Mouse (Mus musculus): ENCODE measurements around the gene Ubald2.
A peak's percentile ranks its signal among the peaks of the same experiment; 100 is the strongest.
"Not testable (repeated sequence)": the region's sequence is repeated elsewhere in the genome, so short reads cannot be mapped to it uniquely, and the experiment has no call there.

Gene Ubald2

DNA sequence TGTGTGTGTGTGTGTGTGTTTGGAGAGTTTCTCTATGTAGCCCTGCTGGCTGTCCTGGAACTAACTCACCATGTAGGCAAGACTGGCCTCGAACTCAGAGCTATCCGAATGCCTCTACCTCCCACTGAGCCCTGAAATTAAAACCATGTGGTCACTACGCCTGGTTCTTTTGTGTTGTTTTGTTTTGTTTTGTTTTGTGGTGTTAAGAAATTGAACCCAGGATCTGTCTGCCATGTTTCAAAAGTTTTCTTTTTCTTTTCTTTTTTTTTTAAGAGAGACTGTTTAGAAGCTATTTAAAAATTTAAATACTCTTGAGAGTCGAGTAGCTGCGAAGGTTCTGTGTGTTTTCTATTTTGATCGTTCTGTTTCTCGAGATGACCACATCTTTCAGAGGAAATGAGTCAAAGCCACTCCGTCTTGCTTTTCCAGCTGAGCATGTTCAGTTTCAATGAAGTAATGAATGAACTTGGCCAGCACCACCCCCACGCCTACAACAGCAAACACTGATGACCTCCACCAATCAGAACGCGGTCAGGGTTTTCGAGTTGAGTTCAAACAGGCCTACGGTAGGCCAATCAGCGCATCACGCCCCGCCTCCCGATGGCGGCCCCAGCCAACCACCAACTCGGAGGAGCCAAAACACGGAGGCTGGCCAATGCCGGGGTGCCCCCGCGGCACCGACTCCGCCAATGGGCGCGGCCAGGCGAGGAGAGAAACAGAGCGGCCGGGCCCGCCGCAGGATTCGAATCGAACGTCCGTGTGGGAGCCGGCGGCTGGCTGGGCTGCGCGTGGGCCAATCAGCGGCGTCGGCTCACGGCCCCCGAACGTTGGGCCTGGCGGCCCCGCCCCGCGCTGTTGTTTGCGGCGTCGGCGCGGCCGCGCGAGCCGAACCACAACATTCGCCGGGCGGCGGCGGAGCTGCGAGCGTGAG lies at the start of gene Ubald2:
Ubald2 (plus strand) TSS at position 739 of the 931 bp plus-strand sequence.
- DNase-seq (ENCODE audit: low spot score in 2 of 2): peak; percentile 99

DNA sequence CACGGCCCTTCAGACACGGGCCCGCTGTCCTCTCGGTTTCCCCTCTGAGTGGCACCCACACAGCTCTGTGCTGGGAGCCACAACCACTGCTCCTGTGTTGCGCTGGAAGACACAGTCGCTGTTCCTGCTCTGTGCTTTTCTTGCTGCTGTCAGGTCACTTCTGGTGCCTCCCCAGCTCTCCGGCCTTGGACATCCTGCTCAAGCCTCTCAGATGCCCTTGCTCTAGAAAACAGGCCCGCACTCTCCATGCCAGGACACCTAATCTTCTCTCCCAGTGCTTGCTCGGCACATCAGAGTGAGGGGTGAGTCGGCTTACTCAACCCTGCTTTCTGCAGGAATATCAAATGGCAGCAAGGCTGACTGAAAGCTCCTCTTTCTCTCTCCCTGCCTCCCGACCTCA lies 49.7 kb upstream of the Ubald2 start:
- no peak for DNase-seq (ENCODE audit: low spot score in 2 of 2)

DNA sequence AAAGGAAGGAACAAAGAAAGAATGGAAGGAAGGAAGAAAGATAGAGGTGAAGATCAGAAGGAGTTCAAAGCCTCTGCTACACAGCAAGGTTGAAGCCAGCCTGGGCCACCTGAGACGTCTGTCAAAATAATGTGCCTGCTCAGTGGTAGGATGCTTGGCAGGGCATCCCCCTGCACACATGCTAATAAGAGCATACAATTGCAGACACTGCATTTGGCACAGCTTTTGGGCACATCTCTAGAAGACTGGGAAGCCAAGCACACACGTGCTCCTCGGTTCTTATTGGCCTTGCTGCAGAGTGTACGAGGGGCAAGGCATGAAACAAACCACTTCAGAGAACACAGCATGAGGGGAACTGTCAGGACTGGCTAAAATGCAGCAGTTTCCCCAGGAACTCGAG lies 47.9 kb upstream of the Ubald2 start:
- no peak for DNase-seq (ENCODE audit: low spot score in 2 of 2)

- no peak for DNase-seq (ENCODE audit: low spot score in 2 of 2)
Measured at GRCm38 (mm10) chr11:116387086-116388071, 46.5 kb upstream of the Ubald2 start.

DNA sequence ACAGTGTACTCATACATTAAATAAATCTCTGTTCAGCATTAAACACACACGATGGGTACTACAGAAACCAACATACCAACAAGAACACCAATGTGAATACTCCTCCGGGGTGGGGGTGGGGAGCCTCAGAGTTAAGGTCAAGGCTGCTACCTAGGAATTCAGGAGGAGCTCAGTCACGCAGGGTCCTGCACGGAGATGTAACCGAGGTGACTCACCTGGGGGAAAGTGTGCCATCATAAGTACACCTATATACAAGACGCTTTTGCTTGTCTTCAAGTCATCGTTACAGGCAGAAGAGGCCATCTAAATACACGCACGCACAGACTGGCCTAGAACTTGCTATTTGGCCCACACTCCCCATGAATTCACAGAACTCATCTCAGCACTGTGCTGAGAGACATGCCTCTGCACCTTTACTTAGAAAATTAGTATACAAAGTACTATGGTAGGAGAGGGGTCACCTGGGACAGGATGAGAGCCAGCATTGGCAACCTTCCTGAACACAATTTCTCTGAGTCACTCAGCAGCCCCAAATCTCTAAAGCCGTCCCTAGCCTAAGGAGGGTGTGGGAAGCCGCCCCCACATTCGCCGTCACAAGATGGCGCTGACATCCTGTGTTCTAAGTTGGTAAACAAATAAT lies 44.9 kb upstream of the Ubald2 start:
- peak in 1 of 2 experiments; percentile 43 for DNase-seq (ENCODE audit: low spot score in 2 of 2)

GRCm38 (mm10) chr11:116394769-116395168 lies 39.1 kb upstream of the Ubald2 start:
- no peak for DNase-seq (ENCODE audit: low spot score in 2 of 2)

GRCm38 (mm10) chr11:116396276-116396933 lies 37.5 kb upstream of the Ubald2 start:
- DNase-seq (ENCODE audit: low spot score in 2 of 2): no peak

GRCm38 (mm10) chr11:116396934-116397330 lies 37.0 kb upstream of the Ubald2 start:
- no peak for DNase-seq (ENCODE audit: low spot score in 2 of 2)

DNA sequence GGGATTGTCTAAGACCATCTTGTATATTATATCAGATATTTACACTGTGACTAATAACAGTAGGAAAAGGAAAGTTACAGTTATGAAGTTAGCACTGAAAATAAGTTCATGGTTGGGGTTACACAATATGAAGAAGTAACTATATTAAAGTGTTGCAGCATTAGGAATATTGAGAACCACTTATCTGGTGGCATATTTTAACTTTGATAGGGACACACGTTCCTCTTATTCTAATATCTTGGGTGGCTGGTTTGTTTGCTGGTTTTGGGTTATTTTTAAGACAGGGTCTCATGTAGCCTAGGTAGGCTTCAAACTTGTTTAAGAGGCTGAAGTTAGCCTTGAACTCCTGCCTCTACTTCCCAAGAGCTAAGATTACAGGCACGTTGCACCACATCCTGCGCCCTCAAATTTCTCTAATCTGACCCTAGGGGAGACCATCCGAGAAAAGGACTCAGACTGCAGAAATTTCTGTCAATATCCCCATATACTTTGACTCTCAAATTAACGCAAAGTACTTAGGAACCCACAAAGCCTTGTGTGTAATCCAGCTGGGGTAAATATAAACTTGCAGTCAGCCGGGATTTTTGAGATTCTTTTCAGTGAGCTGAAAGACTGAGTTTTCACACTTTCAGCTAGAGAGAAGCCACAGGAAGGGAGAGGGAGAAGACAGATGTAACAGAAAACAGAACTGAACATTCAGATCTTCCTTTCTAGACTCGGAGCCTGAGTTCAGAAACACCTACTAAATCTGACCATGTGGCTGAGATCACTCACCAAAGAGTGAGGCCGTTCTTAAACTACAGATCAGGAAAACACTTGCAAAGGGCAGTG lies 36.2 kb upstream of the Ubald2 start:
- DNase-seq (ENCODE audit: low spot score in 2 of 2): no peak

GRCm38 (mm10) chr11:116398348-116398677 lies 35.6 kb upstream of the Ubald2 start:
- DNase-seq (ENCODE audit: low spot score in 2 of 2): no peak

DNA sequence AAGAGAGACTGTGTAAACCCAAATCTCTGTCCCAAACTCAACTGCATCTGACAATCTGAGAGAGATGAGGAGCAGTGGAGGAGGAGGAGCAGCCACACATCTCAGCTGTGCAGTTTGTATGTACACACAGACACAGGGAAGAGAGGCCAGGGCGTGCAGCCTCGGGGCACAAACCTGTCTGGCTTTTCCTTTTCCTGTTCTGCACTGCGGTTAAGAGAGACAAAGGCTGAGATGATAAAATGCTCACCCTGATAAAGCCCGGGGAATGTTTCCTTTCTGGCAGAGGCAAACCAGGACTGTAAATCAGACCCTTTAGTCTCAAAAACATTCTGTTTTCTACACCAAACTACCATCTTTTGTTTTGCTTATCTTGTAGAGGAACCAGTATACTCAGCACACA lies 33.3 kb upstream of the Ubald2 start:
- DNase-seq (ENCODE audit: low spot score in 2 of 2): no peak

GRCm38 (mm10) chr11:116405601-116406000 lies 28.3 kb upstream of the Ubald2 start:
- no peak for DNase-seq (ENCODE audit: low spot score in 2 of 2)

DNA sequence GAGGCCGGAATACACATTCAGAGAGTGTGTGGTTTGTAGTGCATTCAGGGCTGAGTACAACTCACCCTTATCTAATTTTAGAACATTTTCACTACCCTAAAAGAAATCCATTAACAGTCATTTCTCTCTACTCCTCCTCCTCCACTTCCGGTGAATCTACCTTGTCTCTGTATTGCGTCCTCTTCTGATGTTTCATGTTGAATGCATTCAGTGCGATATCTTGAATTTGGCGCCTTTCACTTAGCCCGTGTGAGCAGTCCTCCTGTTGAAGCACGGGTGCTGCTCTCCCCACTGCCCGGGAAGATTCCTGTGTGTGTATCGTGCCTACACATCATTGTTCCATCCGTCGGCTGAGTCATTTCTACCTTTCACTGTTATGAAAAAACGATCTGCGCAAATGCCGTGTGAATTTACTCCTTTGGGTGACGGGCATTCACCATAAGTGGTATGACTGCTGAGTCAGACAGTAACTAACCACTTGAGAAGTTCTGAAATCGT lies 27.6 kb upstream of the Ubald2 start:
- DNase-seq (ENCODE audit: low spot score in 2 of 2): no peak

DNA sequence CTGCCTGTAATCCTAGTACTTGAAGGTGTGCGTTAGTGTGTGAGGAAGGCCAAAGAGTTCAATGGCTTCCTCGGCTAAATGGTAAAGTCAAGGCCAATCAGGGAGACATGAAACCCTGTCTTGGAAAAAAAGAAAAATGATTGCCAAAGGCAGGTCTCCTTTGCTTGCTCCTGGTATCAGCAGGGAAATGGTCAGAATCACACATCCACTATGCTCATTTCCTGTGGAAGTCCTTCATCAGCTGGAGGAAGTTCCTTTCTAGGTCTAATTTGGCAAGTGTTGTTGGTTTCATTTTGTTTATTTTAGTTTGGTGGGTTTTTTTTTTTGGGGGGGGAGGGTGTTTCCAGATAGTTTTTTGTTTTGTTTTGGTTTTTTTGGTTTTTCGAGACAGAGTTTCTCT lies 24.9 kb upstream of the Ubald2 start:
- DNase-seq (ENCODE audit: low spot score in 2 of 2): no peak

DNA sequence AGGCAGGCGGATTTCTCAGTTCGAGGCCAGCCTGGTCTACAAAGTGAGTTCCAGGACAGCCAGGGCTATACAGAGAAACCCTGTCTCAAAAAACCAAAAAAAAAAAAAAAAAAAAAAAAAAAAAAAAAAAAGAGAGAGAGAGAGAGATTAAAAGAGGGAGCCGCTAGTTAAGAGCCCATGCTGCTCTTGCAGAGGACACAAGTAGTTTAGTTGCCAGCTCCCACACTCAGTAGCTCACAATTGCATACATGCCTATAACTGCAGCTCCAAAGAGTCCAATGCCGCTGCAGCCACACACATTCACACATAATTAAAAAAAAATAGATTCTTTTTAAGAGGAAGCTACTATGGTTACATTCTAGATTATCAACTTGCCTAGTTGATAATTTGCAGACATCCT lies 23.5 kb upstream of the Ubald2 start:
- DNase-seq (ENCODE audit: low spot score in 2 of 2): not testable (repeated sequence)

GRCm38 (mm10) chr11:116411582-116411981 lies 22.3 kb upstream of the Ubald2 start:
- DNase-seq (ENCODE audit: low spot score in 2 of 2): no peak

DNA sequence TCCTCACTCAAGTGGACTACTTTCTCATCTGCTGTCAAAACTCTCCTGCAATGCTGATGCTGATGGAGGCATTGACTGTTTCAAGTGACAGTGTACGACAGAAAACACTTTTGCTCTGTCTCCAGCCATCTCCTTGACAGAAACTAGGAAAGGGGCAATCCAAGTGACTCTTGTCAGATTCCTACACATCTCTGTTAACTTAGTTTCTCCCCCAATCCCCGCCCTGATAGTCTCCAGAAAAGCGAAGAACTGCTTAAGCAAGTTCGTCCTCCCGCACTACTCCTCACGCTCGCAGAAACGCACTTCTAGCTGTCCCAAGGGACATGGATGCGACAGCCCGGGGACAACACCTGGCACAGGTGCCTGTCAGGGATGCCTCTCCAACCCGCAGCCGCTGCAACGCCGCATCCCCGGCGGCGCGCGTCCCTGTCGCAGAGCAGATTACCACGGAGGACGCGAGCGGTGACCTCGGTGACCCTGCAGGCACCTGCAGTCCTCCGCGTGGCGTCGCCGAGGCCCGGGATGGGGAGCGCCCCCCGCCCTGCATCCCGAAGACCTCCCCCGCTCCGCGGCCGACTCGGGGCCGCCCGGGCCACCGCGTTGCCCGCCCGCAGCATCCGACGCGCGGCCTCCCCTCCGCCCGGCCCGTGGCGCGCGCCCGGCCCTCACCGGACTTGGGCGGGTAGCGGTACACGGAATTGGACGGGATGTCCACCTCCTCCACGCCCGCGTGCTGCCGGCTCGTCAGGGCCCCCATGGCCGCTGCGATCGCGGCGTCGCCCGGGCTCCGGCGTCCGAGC lies 21.7 kb upstream of the Ubald2 start:
- peak in 1 of 2 experiments; percentile 78 for DNase-seq (ENCODE audit: low spot score in 2 of 2)

DNA sequence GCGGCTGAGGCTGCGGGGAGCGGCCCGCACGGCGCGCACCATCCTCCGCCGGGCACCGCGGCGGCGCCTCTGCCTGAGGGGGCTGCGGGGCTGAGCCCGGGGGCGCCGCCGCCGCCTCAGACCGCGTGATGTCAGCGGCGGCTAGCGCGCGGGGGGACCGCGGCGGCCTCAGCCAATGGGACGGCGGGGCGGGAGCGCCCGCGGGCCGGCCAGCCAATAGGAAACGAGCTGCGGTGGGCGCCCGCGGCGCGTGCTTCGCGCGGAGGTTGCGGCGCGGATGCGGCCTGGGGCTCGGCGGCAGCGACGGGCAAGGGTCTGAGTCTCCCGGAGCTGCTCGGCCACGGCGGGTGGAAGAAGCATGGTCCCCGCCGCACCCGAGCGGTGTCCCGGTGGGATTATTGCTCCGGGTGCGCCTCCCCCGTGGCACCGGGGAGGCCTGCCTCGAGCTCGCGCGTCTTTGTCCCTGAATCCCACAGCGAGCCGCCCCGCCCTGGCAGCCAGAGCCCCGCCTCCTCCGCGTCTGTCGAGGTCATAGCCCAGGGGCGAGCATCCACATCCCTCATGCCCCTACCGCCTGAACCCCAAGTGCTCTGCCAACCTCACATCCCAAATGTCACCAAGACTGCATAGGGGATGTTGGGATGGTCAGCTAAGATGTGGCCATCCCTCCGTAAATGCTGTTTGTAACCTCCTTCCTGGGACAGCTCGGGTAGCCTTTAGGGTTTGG lies 20.8 kb upstream of the Ubald2 start, which contains the start of gene Rnf157:
Rnf157 (minus strand) TSS at position 129 of the 727 bp plus-strand sequence.
- peak; percentile 77 to 89 for DNase-seq (ENCODE audit: low spot score in 2 of 2)

DNA sequence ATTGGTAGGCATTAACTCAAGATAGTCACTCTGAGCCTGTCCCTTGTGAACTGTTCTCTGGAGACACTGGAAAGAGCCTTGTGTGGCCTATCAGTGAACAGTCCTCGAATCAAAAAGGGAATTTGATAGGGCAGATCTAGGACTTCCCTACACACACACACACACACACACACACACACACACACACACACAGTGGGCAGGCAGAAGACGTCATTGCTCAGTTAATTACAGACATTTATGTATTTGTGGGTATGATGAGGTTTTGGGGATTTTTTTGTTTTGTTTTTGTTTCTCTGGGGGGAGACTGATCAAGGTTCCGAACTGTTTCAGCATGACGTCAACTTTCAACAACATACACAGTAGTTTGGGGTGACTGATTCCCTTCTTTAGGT lies 20.3 kb upstream of the Ubald2 start:
- DNase-seq (ENCODE audit: low spot score in 2 of 2): no peak

Measured in spleen, postnatal 4 days (tissue).